Mouse (Mus musculus): ENCODE results near the gene Pde1b.

GRCm38 (mm10) chr15:103486658-103487057 lies 16.2 kb upstream of the Pde1b start:
- no peak for TF ChIP-seq CTCF (IDR thresholded peaks at IDR 0.05; ENCODE audit: borderline replicate concordance, insufficient read depth, low read length)
- no peak for TF ChIP-seq POLR2A (IDR thresholded peaks at IDR 0.05; ENCODE audit: low read depth, low read length)
